In genomic region chr9:32506866-32507861, GRCm38 (mm10) we compare ENCODE assay signal across 10 mouse cellular contexts. TPM values are rescaled to one million over a fixed set of nuclear protein-coding genes. Genes with fewer than 3 reads are reported as not detected.
DNase-seq lines count a peak whose midpoint lies in the region; ATAC-seq and TF ChIP-seq lines count a peak whose summit lies in the region.
"Had no signal": no experiment of that assay in that cellular context is flagged by ENCODE, and none has a peak within 500 bp of the region (broad histone marks: within the 10 kb centered on the region; RNA-seq: fewer than 3 reads in every experiment).

No protein-coding gene starts in this region.

- WGBS in kidney, embryonic 16.5 days: 62% methylated on average over 15 of the region's 15 CpGs
- WGBS in heart, postnatal 0 days: 61% methylated on average over 15 of the region's 15 CpGs

- no peaks in the 10 kb centered on the region for H3K36me3 ChIP-seq in kidney, embryonic 16.5 days (ENCODE audit: insufficient read depth, low read length)
- H3K36me3 ChIP-seq in CH12.LX (replicated peaks in 1 of 2; ENCODE audit: control insufficient read depth in 1 of 2, insufficient read depth in 1 of 2, low read length in 1 of 2): peaks cover 0 to 23% of the 10 kb centered on the region in 2 experiments
- H3K36me3 ChIP-seq in heart, postnatal 0 days (replicated peaks; ENCODE audit: control insufficient read depth, insufficient read depth, low read length): no peaks in the 10 kb centered on the region

- no peak for DNase-seq in kidney, adult 9 months
- peak; percentile 84 for DNase-seq in CH12.LX (ENCODE audit: extremely low read depth)
- no peak for DNase-seq in heart, postnatal 0 days (ENCODE audit: low spot score)
- peak; percentile 69 to 77 for DNase-seq in natural killer cell, adult 2 months (ENCODE audit: low spot score in 2 of 2)
- DNase-seq in adrenal gland, adult 18-20 months (ENCODE audit: low spot score in 2 of 2): no peak
- DNase-seq in urinary bladder, adult 2 months (ENCODE audit: low spot score): no peak
- no peak for DNase-seq in cerebellum, adult 11-12 months

- TF ChIP-seq CTCF in CH12.LX (conservative IDR thresholded peaks at IDR 0.05 in 1 of 2, IDR thresholded peaks at IDR 0.05 in 1 of 2; ENCODE audit: low read depth in 2 of 2, low read length in 2 of 2): no peak
- TF ChIP-seq CTCF in heart, postnatal 0 days (IDR thresholded peaks at IDR 0.05; ENCODE audit: low read depth): no peak

- dilution Hi-C loops in CH12.LX (cut with MboI; ENCODE audit: extremely low pct_ligation_motif_present, extremely low pct_unique_long_range_greater_than_20kb, low sequenced_read_pairs): no loop called here

- TF ChIP-seq EP300 in CH12.LX (IDR thresholded peaks at IDR 0.05; ENCODE audit: low read length): peak; percentile 51; the same call in 1 of the 2 replicates
- no peak for TF ChIP-seq EP300 in heart, postnatal 0 days (IDR thresholded peaks at IDR 0.05; ENCODE audit: low read depth)

- H3K4me3 ChIP-seq in kidney, embryonic 16.5 days (ENCODE audit: low read length): no peak overlapping the region
- peak overlapping the region; percentile 39 to 51 (median 46) for H3K4me3 ChIP-seq in CH12.LX (replicated peaks in 1 of 3; ENCODE audit: low read depth in 2 of 3, low read length in 2 of 3, poor library complexity in 1 of 3)
- no peak overlapping the region for H3K4me3 ChIP-seq in heart, postnatal 0 days (ENCODE audit: low read depth, low read length)
- H3K4me3 ChIP-seq: left cerebral cortex, adult 2 months; myocyte had no signal

- peaks cover 44% of the 10 kb centered on the region for H3K4me1 ChIP-seq in kidney, embryonic 16.5 days (ENCODE audit: insufficient read depth, low read length)
- H3K4me1 ChIP-seq in CH12.LX (ENCODE audit: control insufficient read depth in 1 of 2, insufficient read depth in 2 of 2): peaks cover 41 to 91% of the 10 kb centered on the region in 2 experiments
- peaks cover 9% of the 10 kb centered on the region; the same call in 1 of the 2 replicates for H3K4me1 ChIP-seq in heart, postnatal 0 days (ENCODE audit: control insufficient read depth, insufficient read depth)

- 0 out of 2 replicates have a peak overlapping the region, but pooled peaks have one; percentile 1 for H3K9ac ChIP-seq in kidney, embryonic 16.5 days (replicated peaks; ENCODE audit: low read length)
- peak overlapping the region; percentile 63 for H3K9ac ChIP-seq in CH12.LX (ENCODE audit: insufficient read depth, low read depth)
- H3K9ac ChIP-seq in heart, postnatal 0 days (replicated peaks; ENCODE audit: low read depth, low read length): no peak overlapping the region; the same call in 1 of the 2 replicates

- no peak for ATAC-seq in kidney, embryonic 16.5 days (ENCODE audit: low FRiP score, low TSS enrichment)
- no peak for ATAC-seq in heart, postnatal 0 days (ENCODE audit: insufficient read depth, low read depth)

- no peaks in the 10 kb centered on the region for H3K9me3 ChIP-seq in kidney, embryonic 16.5 days (ENCODE audit: low read length)
- H3K9me3 ChIP-seq in CH12.LX (replicated peaks; ENCODE audit: low read length): no peaks in the 10 kb centered on the region
- H3K9me3 ChIP-seq in heart, postnatal 0 days (replicated peaks; ENCODE audit: control insufficient read depth, low read length): no peaks in the 10 kb centered on the region

- H3K27me3 ChIP-seq in kidney, embryonic 16.5 days (ENCODE audit: insufficient read depth, low read length): no peaks in the 10 kb centered on the region
- no peaks in the 10 kb centered on the region for H3K27me3 ChIP-seq in CH12.LX (replicated peaks)
- H3K27me3 ChIP-seq in heart, postnatal 0 days (ENCODE audit: control insufficient read depth, insufficient read depth, low read length): no peaks in the 10 kb centered on the region

- peaks cover 68% of the 10 kb centered on the region for H3K79me2 ChIP-seq in CH12.LX (replicated peaks; ENCODE audit: control insufficient read depth, extremely low read depth, insufficient read depth, poor library complexity, severe bottlenecking)

- peak overlapping the region; percentile 78 for H3K27ac ChIP-seq in kidney, embryonic 16.5 days (ENCODE audit: low read length)
- H3K27ac ChIP-seq in CH12.LX (ENCODE audit: insufficient read depth, low read depth): peak overlapping the region; percentile 95
- peak overlapping the region; percentile 79 for H3K27ac ChIP-seq in heart, postnatal 0 days (ENCODE audit: low read depth)
- H3K27ac ChIP-seq: left cerebral cortex, adult 2 months had no signal

- H3K4me2 ChIP-seq in kidney, embryonic 16.5 days (replicated peaks; ENCODE audit: low read depth, low read length): no peak overlapping the region
- peak overlapping the region; percentile 95 for H3K4me2 ChIP-seq in CH12.LX (ENCODE audit: insufficient read depth, low read depth, poor library complexity, severe bottlenecking)
- peak overlapping the region; percentile 11; the same call in 1 of the 2 replicates for H3K4me2 ChIP-seq in heart, postnatal 0 days (ENCODE audit: low read depth, low read length)

- TF ChIP-seq POLR2A in CH12.LX (IDR thresholded peaks at IDR 0.05; ENCODE audit: low read depth, low read length): peak; percentile 44

- in situ Hi-C loops in CH12.LX (cut with MboI; ENCODE audit: low pct_ligation_motif_present, low pct_unique_long_range_greater_than_20kb, low sequenced_read_pairs): no loop called here

- TF ChIP-seq RAD21 in CH12.LX (IDR thresholded peaks at IDR 0.05; ENCODE audit: low read depth, low read length): no peak; the same call in none of the 2 replicates

TF ChIP-seq in CH12.LX, 34 proteins besides CTCF, POLR2A, EP300 and RAD21 (continues in another document):
- TF ChIP-seq GABPA (IDR thresholded peaks at IDR 0.05; ENCODE audit: insufficient replicate concordance, low read depth, low read length) (no peak), ELF1 (IDR thresholded peaks at IDR 0.05; ENCODE audit: low read depth, low read length) (0 out of 2 replicates have a peak, but pooled peaks have one; percentile 36), IRF4 (IDR thresholded peaks at IDR 0.05; ENCODE audit: low read depth, low read length) (no peak), USF2 (conservative IDR thresholded peaks at IDR 0.05; ENCODE audit: low read depth, low read length) (no peak), CHD1 (IDR thresholded peaks at IDR 0.05; ENCODE audit: low read depth, low read length) (no peak; the same call in 1 of the 2 replicates), USF1 (IDR thresholded peaks at IDR 0.05; ENCODE audit: low read depth, low read length) (no peak), E2F4 (IDR thresholded peaks at IDR 0.05; ENCODE audit: insufficient replicate concordance, low read depth, low read length) (no peak), ZKSCAN1 (IDR thresholded peaks at IDR 0.05; ENCODE audit: borderline replicate concordance, low read depth, low read length) (no peak), SMC3 (IDR thresholded peaks at IDR 0.05; ENCODE audit: low read depth, low read length) (no peak), CHD2 (IDR thresholded peaks at IDR 0.05; ENCODE audit: low read length) (0 out of 2 replicates have a peak, but pooled peaks have one; percentile 4), MAX (IDR thresholded peaks at IDR 0.05; ENCODE audit: low read length) (peak; percentile 57; the same call in 1 of the 2 replicates), TCF12 (IDR thresholded peaks at IDR 0.05; ENCODE audit: low read depth, low read length) (peak; percentile 53; the same call in 1 of the 2 replicates), ETS1 (conservative IDR thresholded peaks at IDR 0.05; ENCODE audit: low read depth, low read length) (peak; percentile 85), MAFK (IDR thresholded peaks at IDR 0.05; ENCODE audit: insufficient replicate concordance, low read length) (no peak), RCOR1 (conservative IDR thresholded peaks at IDR 0.05; ENCODE audit: low read depth, low read length) (no peak; the same call in 1 of the 2 replicates), HCFC1 (IDR thresholded peaks at IDR 0.05; ENCODE audit: low read depth, low read length) (no peak), NRF1 (IDR thresholded peaks at IDR 0.05; ENCODE audit: low read depth, low read length) (no peak), ZMIZ1 (IDR thresholded peaks at IDR 0.05; ENCODE audit: low read depth, low read length) (no peak), NELFE (IDR thresholded peaks at IDR 0.05; ENCODE audit: low read depth, low read length) (0 out of 2 replicates have a peak, but pooled peaks have one; percentile 28), MXI1 (IDR thresholded peaks at IDR 0.05; ENCODE audit: low read depth, low read length) (peak; percentile 32), MYC (IDR thresholded peaks at IDR 0.05; ENCODE audit: low read depth, low read length) (no peak), TBP (conservative IDR thresholded peaks at IDR 0.05; ENCODE audit: low read depth, low read length) (no peak; the same call in 1 of the 2 replicates), ZC3H11A (IDR thresholded peaks at IDR 0.05; ENCODE audit: low read depth, low read length) (no peak), JUND (conservative IDR thresholded peaks at IDR 0.05; ENCODE audit: low read depth, low read length) (peak; percentile 26; the same call in 1 of the 2 replicates), ZNF384 (IDR thresholded peaks at IDR 0.05; ENCODE audit: low read depth, low read length) (no peak), PAX5 (IDR thresholded peaks at IDR 0.05; ENCODE audit: low read length) (no peak), BHLHE40 (IDR thresholded peaks at IDR 0.05; ENCODE audit: low read depth, low read length) (peak; percentile 51; the same call in 1 of the 2 replicates), JUN (IDR thresholded peaks at IDR 0.05; ENCODE audit: insufficient read depth, low read depth, low read length) (peak; percentile 59), MAZ (IDR thresholded peaks at IDR 0.05; ENCODE audit: low read depth, low read length) (peak; percentile 46; the same call in 1 of the 2 replicates), SIN3A (IDR thresholded peaks at IDR 0.05; ENCODE audit: low read length) (no peak; the same call in 1 of the 2 replicates), POLR2AphosphoS2 (IDR thresholded peaks at IDR 0.05; ENCODE audit: low read depth, low read length) (no peak), MEF2A (IDR thresholded peaks at IDR 0.05; ENCODE audit: borderline replicate concordance, low read depth, low read length) (no peak; the same call in 1 of the 2 replicates)

RNA-seq across cellular contexts. Expression of gene Fli1, which starts 35.5 kb away (rescaled TPM):
- 29.4 and 30.3 TPM in 2 replicates for polyA plus RNA-seq in kidney, embryonic 16.5 days (2015; fragmentation: Nextera tagmentation; extraction: Ambion mirVana)
- total RNA-seq in CH12.LX (2012; rRNA removed) (20.8 and 23.3 TPM in 2 replicates), CH12.LX (2014; rRNA removed) (29.3 TPM in 2 replicates)
- 20.3 and 20.6 TPM in 2 replicates for polyA plus RNA-seq in CH12.LX (2012; ENCODE audit: insufficient read length, low read depth)
- 25.9 and 29.5 TPM in 2 replicates for total RNA-seq in heart, postnatal 0 days (2014; rRNA removed; ENCODE audit: low replicate concordance)
- polyA plus RNA-seq in heart, postnatal 0 days (2015; fragmentation: Nextera tagmentation; extraction: Ambion mirVana): 19.0 and 19.2 TPM in 2 replicates
- total RNA-seq in adrenal gland, adult 18-20 months (2021): 10 to 100 TPM; 11.0 to 14.6 TPM
- 6.0 and 7.6 TPM in 2 replicates for polyA plus RNA-seq in urinary bladder, adult 2 months (2012; rRNA removed)
- polyA plus RNA-seq: myocyte had no signal

Comparison
In these comparisons a context has a peak if more than half of its experiments do, and no peak if none do; other contexts are left out.
1. H3K4me3 ChIP-seq: peak in CH12.LX (3 of 3); none in kidney, embryonic 16.5 days (single experiment) and heart, postnatal 0 days (single experiment).
2. DNase-seq: peak in CH12.LX (single experiment) and natural killer cell, adult 2 months (2 of 2); none in kidney, adult 9 months (single experiment), heart, postnatal 0 days (single experiment), adrenal gland, adult 18-20 months (0 of 2), urinary bladder, adult 2 months (single experiment) and cerebellum, adult 11-12 months (single experiment).
3. Peak in every context shown above with its lines, with median percentiles within 50 percentile points of each other: H3K27ac ChIP-seq.